Mouse (Mus musculus) limb, embryonic 10.5 days (tissue): ENCODE results near the gene Oxct2b. TPM values are rescaled to one million over a fixed set of nuclear protein-coding genes. Genes with fewer than 3 reads are reported as not detected.
"Not testable (repeated sequence)": the region's sequence is repeated elsewhere in the genome, so short reads cannot be mapped to it uniquely, and the experiment has no call there.

Experiments
- DNase-seq: peaks from one replicate; pipeline ENCODE4 v3.0.0-alpha.2; 2017; ENCODE audit warnings: low spot score
- H3K27ac ChIP-seq: fragments of 300-500 bp; sonication (generic); 2 replicates; pipeline ENCODE4 v1.5.1; 2016; ENCODE audit warnings: mild to moderate bottlenecking
- H3K27me3 ChIP-seq: fragments of 300-500 bp; sonication (generic); 2 replicates; pipeline ENCODE4 v1.6.1; 2016; ENCODE audit warnings: low read depth, mild to moderate bottlenecking; ENCODE audit not compliant: poor library complexity, severe bottlenecking
- H3K36me3 ChIP-seq: fragments of 300-500 bp; sonication (generic); 2 replicates; pipeline ENCODE4 v1.6.1; 2016; ENCODE audit warnings: mild to moderate bottlenecking, moderate library complexity
- H3K4me1 ChIP-seq: fragments of 300-500 bp; sonication (generic); 2 replicates; pipeline ENCODE4 v1.6.1; 2016
- H3K4me3 ChIP-seq: fragments of 300-500 bp; sonication (generic); 2 replicates; pipeline ENCODE4 v1.5.1; 2016; ENCODE audit warnings: mild to moderate bottlenecking, moderate library complexity
- H3K9me3 ChIP-seq: fragments of 300-500 bp; sonication (generic); replicated peaks from 2 replicates; pipeline ENCODE4 v1.6.1; 2016; ENCODE audit warnings: mild to moderate bottlenecking
- WGBS: fragments of 180-500 bp; shearing (Covaris S2); methylation state at CpG from one replicate; pipeline ENCODE4 v1.1.7; 2016; 5-methylcytosine and 5-hydroxymethylcytosine counted together
- polyA plus RNA-seq: library from polyadenylated mRNA; unstranded; fragments of >200 nt; fragmentation: Nextera tagmentation; extraction: Ambion mirVana; gene quantifications from 2 replicates; pipeline ENCODE4 v1.2.1, GENCODE M21; 2016

The Oxct2b gene
- polyA plus RNA-seq, 1 experiment from 2014 or later, result not detected

- WGBS, result 88% methylated on average over 4 of the region's 4 CpGs
- no peak for DNase-seq
- H3K27me3 ChIP-seq, result no peaks in the 10 kb centered on the region
- no peaks in the 10 kb centered on the region for H3K9me3 ChIP-seq
- H3K36me3 ChIP-seq, result peaks cover 78% of the 10 kb centered on the region
- no peak overlapping the region for H3K27ac ChIP-seq
- H3K4me3 ChIP-seq, result no peak overlapping the region
- H3K4me1 ChIP-seq, result no peaks in the 10 kb centered on the region
Measured at GRCm38 (mm10) chr4:123127051-123127450, 11.0 kb downstream of the Oxct2b start.

- Histone ChIP-seq H3K27ac (no peak overlapping the region), H3K27me3 (no peaks in the 10 kb centered on the region), H3K4me3 (no peak overlapping the region), H3K4me1 (peaks cover 11% of the 10 kb centered on the region), H3K9me3 (no peaks in the 10 kb centered on the region), H3K36me3 (peaks cover 48% of the 10 kb centered on the region)
- WGBS, result 85% methylated on average over 3 of the region's 3 CpGs
- no peak for DNase-seq
Measured at GRCm38 (mm10) chr4:123137551-123137950, 21.5 kb downstream of the Oxct2b start.

- no peaks in the 10 kb centered on the region for H3K9me3 ChIP-seq
- peaks cover 11% of the 10 kb centered on the region for H3K4me1 ChIP-seq
- peak within 1 kb of the TSS; percentile 74 for H3K4me3 ChIP-seq
- 1% methylated on average over 34 of the region's 34 CpGs for WGBS
- H3K36me3 ChIP-seq, result peaks cover 28% of the 10 kb centered on the region
- DNase-seq, result peak; percentile 94
- H3K27ac ChIP-seq, result peak within 1 kb of the TSS; percentile 88
- no peaks in the 10 kb centered on the region for H3K27me3 ChIP-seq
Measured at GRCm38 (mm10) chr4:123139513-123140154, 23.6 kb downstream of the Oxct2b start, which contains the start of gene Ppie. Ppie (minus strand) TSS chr4:123139951.

GRCm38 (mm10) chr4:123147446-123148150 lies 31.5 kb downstream of the Oxct2b start:
- no peaks in the 10 kb centered on the region for H3K9me3 ChIP-seq
- H3K4me1 ChIP-seq, result no peaks in the 10 kb centered on the region
- no peak overlapping the region for H3K4me3 ChIP-seq
- no peak overlapping the region for H3K27ac ChIP-seq
- WGBS, result 81% methylated on average over 5 of the region's 5 CpGs
- DNase-seq, result no peak
- no peaks in the 10 kb centered on the region for H3K27me3 ChIP-seq
- no peaks in the 10 kb centered on the region for H3K36me3 ChIP-seq

- H3K4me3 ChIP-seq, result no peak overlapping the region
- no peaks in the 10 kb centered on the region for H3K4me1 ChIP-seq
- H3K27ac ChIP-seq, result no peak overlapping the region
- no peak for DNase-seq
- H3K27me3 ChIP-seq, result 0 out of 2 replicates have a peak, but pooled peaks cover 6% of the 10 kb centered on the region
- 77% methylated on average over 4 of the region's 4 CpGs for WGBS
- no peaks in the 10 kb centered on the region for H3K36me3 ChIP-seq
- no peaks in the 10 kb centered on the region for H3K9me3 ChIP-seq
Measured at GRCm38 (mm10) chr4:123152003-123152402, 35.9 kb downstream of the Oxct2b start.

- Histone ChIP-seq H3K27me3 (0 out of 2 replicates have a peak, but pooled peaks cover 6% of the 10 kb centered on the region), H3K4me1 (no peaks in the 10 kb centered on the region), H3K9me3 (no peaks in the 10 kb centered on the region), H3K36me3 (no peaks in the 10 kb centered on the region), H3K4me3 (no peak overlapping the region), H3K27ac (no peak overlapping the region)
- 55% methylated on average over 5 of the region's 5 CpGs for WGBS
- DNase-seq, result no peak
Measured at GRCm38 (mm10) chr4:123152976-123153375, 36.9 kb downstream of the Oxct2b start.

- H3K4me1 ChIP-seq, result no peaks in the 10 kb centered on the region
- no peak overlapping the region for H3K27ac ChIP-seq
- no peaks in the 10 kb centered on the region for H3K36me3 ChIP-seq
- no peaks in the 10 kb centered on the region for H3K9me3 ChIP-seq
- WGBS, result 29% methylated on average over 4 of the region's 4 CpGs
- 0 out of 2 replicates have a peak, but pooled peaks cover 6% of the 10 kb centered on the region for H3K27me3 ChIP-seq
- DNase-seq, result no peak
- H3K4me3 ChIP-seq, result no peak overlapping the region
Measured at GRCm38 (mm10) chr4:123155004-123155403, 38.9 kb downstream of the Oxct2b start.

- Histone ChIP-seq H3K4me1 (no peaks in the 10 kb centered on the region), H3K27me3 (0 out of 2 replicates have a peak, but pooled peaks cover 6% of the 10 kb centered on the region), H3K4me3 (no peak overlapping the region), H3K36me3 (no peaks in the 10 kb centered on the region), H3K9me3 (no peaks in the 10 kb centered on the region), H3K27ac (no peak overlapping the region)
- no peak for DNase-seq
- 65% methylated on average over 2 of the region's 2 CpGs for WGBS
Measured at GRCm38 (mm10) chr4:123155427-123155826, 39.4 kb downstream of the Oxct2b start.

GRCm38 (mm10) chr4:123155840-123156239 lies 39.8 kb downstream of the Oxct2b start:
- Histone ChIP-seq H3K27me3 (0 out of 2 replicates have a peak, but pooled peaks cover 6% of the 10 kb centered on the region), H3K36me3 (no peaks in the 10 kb centered on the region), H3K9me3 (no peaks in the 10 kb centered on the region), H3K4me3 (no peak overlapping the region), H3K4me1 (no peaks in the 10 kb centered on the region), H3K27ac (no peak overlapping the region)
- no peak for DNase-seq

GRCm38 (mm10) chr4:123160571-123160970 lies 44.5 kb downstream of the Oxct2b start:
- Histone ChIP-seq H3K9me3 (no peaks in the 10 kb centered on the region), H3K4me1 (peaks cover 11% of the 10 kb centered on the region), H3K27ac (no peak overlapping the region), H3K27me3 (peaks cover 6% of the 10 kb centered on the region; the same call in 1 of the 2 replicates), H3K4me3 (no peak overlapping the region), H3K36me3 (no peaks in the 10 kb centered on the region)
- DNase-seq, result peak; percentile 24
- WGBS, result 82% methylated on average over 6 of the region's 6 CpGs

GRCm38 (mm10) chr4:123161251-123161650 lies 45.2 kb downstream of the Oxct2b start:
- 73% methylated on average over 3 of the region's 3 CpGs for WGBS
- H3K9me3 ChIP-seq, DNase-seq: not testable (repeated sequence)

GRCm38 (mm10) chr4:123162305-123162917 lies 46.3 kb downstream of the Oxct2b start:
- 27% methylated on average over 15 of the region's 15 CpGs for WGBS
- H3K4me3 ChIP-seq, result no peak overlapping the region
- H3K27ac ChIP-seq, result no peak overlapping the region

More at GRCm38 (mm10) chr4:123161251-123161650, 45.2 kb downstream of the Oxct2b start:
- H3K27ac ChIP-seq, H3K27me3 ChIP-seq, H3K36me3 ChIP-seq, H3K4me3 ChIP-seq: not testable (repeated sequence)
- H3K4me1 ChIP-seq, result peaks cover 11% of the 10 kb centered on the region

GRCm38 (mm10) chr4:123164157-123164556 lies 48.1 kb downstream of the Oxct2b start:
- H3K4me1 ChIP-seq, result peaks cover 11% of the 10 kb centered on the region
- H3K27ac ChIP-seq, result no peak overlapping the region
- H3K27me3 ChIP-seq, result peaks cover 6% of the 10 kb centered on the region; the same call in 1 of the 2 replicates
- H3K36me3 ChIP-seq, result no peaks in the 10 kb centered on the region
- DNase-seq, result no peak
- 85% methylated on average over 15 of the region's 15 CpGs for WGBS
- no peak overlapping the region for H3K4me3 ChIP-seq
- no peaks in the 10 kb centered on the region for H3K9me3 ChIP-seq

More at GRCm38 (mm10) chr4:123162305-123162917, 46.3 kb downstream of the Oxct2b start:
- DNase-seq, result no peak
- Histone ChIP-seq H3K4me1 (peaks cover 11% of the 10 kb centered on the region), H3K36me3 (no peaks in the 10 kb centered on the region), H3K27me3 (peaks cover 6% of the 10 kb centered on the region; the same call in 1 of the 2 replicates), H3K9me3 (no peaks in the 10 kb centered on the region)
